Mouse (Mus musculus): Measurements from ENCODE around the gene Cyba.

Gene Cyba

GRCm38 (mm10) chr8:122452154-122452553, 19.4 kb upstream of the Cyba start:
- no peak for DNase-seq (ENCODE audit: low read depth in 2 of 2, low spot score in 2 of 2)

DNA sequence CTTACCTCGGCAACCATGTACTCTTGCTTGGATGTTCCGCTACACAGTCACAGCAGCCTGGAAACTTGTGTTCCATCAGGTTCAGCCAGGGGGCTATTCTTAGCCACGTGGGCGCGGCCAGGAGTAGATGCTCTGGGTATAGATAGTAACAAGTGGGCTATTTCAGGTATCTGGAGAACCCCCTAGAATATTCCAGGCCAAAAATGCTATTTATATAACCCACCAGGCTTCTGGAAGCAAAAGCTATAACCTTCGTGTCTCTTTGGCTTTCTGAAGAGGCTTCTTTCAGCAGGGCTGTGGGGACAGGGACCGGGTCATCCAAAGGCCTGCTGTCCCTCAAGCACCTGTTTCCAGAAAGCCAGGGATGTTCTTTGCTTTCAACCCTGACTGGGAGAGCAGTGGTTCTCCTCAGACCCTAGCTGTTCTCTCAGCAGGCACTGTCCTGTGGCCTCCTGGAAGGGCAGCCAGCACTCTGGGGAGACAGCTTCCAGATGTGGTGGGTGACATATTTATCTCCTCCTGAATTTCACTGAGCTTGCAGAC, 18.5 kb upstream of the Cyba start:
- no peak for DNase-seq (ENCODE audit: low read depth in 2 of 2, low spot score in 2 of 2)

- DNase-seq (ENCODE audit: low read depth in 2 of 2, low spot score in 2 of 2) = no peak
Observed at GRCm38 (mm10) chr8:122445203-122445602, 12.5 kb upstream of the Cyba start.

GRCm38 (mm10) chr8:122444058-122444748, 11.5 kb upstream of the Cyba start:
- peak in 1 of 2 experiments; percentile 26 for DNase-seq (ENCODE audit: low read depth in 2 of 2, low spot score in 2 of 2)

GRCm38 (mm10) chr8:122443262-122444006, 10.7 kb upstream of the Cyba start, which contains the start of gene Mvd:
Gene Mvd, minus strand, starts transcription at chr8:122443422.
- peak; percentile 96 for DNase-seq (ENCODE audit: low read depth in 2 of 2, low spot score in 2 of 2)

DNA sequence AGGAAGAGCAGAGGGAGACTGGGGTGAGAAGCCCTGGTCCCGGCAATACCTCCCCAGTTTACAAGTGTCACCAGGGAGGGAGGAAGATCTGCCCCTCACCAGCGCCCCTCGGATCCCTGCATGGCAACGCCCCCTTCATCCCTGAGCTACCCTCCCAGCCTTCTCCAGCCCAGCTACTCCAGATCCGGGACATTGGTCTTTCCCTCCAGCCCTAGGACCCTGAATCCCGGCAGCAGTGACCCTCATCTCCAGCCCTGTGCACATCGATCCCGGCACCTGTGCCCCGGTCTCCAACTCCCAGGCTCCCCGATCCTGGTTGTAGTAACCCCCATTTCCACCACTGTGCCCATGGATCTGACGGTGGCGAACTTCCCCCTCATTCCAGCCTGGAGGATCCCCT, 10.1 kb upstream of the Cyba start:
- no peak for DNase-seq (ENCODE audit: low read depth in 2 of 2, low spot score in 2 of 2)

DNA sequence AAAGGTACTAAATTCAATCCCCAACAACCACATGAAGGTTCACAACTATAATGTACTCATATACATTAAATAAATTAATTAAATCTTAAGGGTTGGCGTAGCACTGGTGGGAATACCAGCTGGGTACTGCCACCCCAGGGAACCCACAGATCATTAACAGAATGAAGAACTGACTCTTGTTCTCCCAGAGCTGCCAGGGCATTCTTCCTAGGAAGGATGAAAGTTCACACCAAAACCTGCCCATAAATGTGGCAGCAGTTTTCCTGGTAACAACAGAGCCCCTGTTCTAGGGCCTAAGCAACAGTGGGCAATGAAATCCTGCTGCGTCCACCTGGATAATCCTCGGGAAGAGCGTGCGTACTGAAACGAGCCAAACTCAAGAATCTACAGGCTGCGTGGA, 9.6 kb upstream of the Cyba start:
- DNase-seq (ENCODE audit: low read depth in 2 of 2, low spot score in 2 of 2) = no peak

DNA sequence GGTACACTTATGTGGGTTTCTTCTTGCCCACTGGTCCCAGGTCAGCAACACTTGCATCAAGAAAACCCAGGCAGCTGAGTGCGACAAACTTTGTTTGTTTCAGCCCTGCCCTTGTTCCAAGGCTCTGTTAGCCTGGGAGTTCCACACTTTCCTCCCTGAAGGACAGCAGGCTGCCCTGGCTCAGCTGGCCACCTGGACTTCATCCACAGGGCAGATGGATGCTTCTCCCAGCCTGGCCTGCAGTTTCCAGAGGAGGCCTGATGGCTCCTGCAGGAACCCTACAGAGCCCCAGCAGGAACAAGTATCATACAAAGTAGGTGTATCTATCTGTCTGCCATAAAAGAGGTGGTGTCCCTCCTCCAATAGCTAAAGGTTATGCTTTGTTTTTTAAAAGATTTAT, 8.6 kb upstream of the Cyba start:
- no peak for DNase-seq (ENCODE audit: low read depth in 2 of 2, low spot score in 2 of 2)

GRCm38 (mm10) chr8:122439336-122439735, 6.6 kb upstream of the Cyba start:
- no peak for DNase-seq (ENCODE audit: low read depth in 2 of 2, low spot score in 2 of 2)

GRCm38 (mm10) chr8:122437708-122438331, 5.1 kb upstream of the Cyba start:
- DNase-seq (ENCODE audit: low read depth in 2 of 2, low spot score in 2 of 2) = no peak

DNA sequence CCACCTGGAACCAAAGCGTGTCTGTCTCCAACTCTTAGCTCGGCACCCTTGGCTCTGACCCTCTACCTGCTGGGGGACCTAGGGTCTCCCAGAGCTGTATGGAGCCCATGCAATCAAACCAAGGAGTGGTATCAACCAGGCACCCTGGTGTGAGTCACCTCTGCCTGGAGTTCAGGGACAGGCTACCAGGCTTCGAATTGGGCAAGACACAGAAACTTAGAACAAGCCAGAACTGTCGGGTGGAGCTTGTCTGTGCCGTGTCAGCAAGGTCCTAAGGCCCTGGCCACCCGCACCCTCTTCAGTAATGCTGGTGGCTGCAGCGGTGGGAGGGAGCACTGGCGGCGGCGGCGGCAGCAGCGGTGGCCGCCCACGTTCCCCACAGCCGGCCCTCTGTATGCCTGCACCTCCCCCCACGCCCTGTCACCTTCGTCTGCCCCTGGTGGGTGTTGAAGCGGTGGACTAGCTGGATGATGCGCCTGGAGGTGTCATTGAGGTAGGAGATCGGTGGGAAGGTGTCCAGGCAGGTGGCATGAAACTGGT, 3.9 kb upstream of the Cyba start:
- DNase-seq (ENCODE audit: low read depth in 2 of 2, low spot score in 2 of 2) = no peak

DNA sequence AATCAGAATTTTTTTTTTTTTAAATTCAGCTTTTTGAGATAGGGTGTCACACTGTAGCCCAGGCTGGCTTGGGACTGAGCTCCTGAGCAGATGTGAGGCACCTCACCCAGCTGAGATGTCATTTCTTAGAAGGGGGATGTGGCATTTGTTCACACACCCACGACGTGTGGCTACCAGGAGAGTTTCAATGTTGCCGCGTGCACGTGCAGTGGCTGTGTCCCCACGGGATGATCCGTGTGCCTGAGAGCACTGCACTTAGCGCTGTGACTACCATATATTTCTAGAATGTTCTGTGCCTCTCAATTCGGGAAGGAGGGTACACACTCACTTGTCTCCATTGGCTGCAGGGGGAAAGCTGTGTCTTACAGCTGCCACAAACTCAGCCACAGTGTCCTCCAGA, 3.4 kb upstream of the Cyba start:
- no peak for DNase-seq (ENCODE audit: low read depth in 2 of 2, low spot score in 2 of 2)

- DNase-seq (ENCODE audit: low read depth in 2 of 2, low spot score in 2 of 2) = peak; percentile 25 to 34
Observed at GRCm38 (mm10) chr8:122435375-122435774, 2.6 kb upstream of the Cyba start.

DNA sequence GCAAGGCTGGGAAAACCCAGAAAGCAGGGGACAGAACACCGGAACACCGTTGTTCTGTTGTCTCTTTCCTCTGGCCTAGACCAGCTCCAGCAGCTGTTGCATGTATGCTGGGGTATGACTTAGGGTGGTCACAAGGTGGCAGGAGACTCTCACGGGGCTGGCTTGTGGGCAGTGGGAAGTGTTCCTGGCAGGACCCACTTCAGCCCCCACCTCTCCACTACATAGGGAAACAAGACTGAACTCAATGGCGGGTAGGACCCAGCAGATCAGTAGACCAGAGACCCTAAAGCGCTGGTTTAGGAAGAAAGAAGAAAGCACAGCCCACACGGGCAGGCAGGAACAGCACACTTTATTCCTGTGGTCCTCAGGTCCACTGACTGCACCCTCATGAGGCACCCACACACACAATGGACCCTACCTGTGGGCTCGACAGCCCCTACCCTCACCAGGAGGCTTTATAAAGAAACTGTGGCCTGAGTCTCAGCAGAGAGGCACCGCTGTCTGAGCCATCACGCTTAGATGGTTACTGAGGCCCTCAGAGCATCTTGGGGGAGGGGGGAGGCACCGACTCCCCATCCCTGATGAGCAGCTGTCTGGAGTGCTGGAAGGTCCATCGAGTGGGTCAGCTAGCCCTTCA, 657 bp upstream of the Cyba start:
- peak in 1 of 2 experiments; percentile 50 for DNase-seq (ENCODE audit: low read depth in 2 of 2, low spot score in 2 of 2)

- no peak for DNase-seq (ENCODE audit: low read depth in 2 of 2, low spot score in 2 of 2)
Observed at GRCm38 (mm10) chr8:122431694-122432442, 862 bp downstream of the Cyba start.

DNA sequence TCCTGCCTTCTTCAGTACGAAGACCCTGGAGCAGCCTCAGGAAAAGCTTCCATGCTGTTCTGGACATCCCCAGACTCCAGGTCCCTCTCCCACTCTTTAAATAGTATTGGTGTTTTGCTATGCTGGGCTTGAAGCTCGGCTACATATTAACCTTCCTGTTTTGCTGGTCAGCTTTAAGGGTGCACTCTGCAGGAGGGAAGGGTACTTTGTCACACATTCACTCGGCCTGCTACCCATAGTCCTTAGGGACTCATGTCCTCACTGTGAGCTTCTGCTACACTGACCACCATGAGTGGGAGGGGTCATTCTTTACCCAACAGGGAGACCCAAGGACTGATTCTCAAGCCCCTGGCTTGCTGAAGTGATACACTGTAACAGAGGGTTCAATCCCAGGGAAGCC, 2.1 kb downstream of the Cyba start:
- no peak for DNase-seq (ENCODE audit: low read depth in 2 of 2, low spot score in 2 of 2)

- no peak for DNase-seq (ENCODE audit: low read depth in 2 of 2, low spot score in 2 of 2)
Observed at GRCm38 (mm10) chr8:122430058-122430636, 2.6 kb downstream of the Cyba start.

DNA sequence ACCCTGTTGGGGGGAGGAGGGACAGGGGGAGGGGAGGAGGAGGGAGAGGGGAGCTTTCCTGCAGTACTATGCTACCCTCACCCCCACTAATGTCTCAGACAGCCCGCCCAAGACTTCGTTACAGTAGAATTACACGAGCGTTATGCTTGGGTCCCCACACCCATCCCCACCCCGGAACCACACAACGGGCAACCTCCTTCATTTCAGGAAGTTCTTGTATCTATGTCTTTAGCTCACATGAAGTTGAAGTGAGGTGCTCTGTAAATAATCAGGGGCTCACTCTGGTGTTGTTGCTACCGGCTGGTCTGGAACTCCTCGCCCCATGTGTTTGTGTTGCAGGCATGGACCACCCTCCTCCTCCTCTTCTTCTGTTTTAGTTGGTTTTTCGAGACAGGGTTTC, 4.6 kb downstream of the Cyba start:
- no peak for DNase-seq (ENCODE audit: low read depth in 2 of 2, low spot score in 2 of 2)

GRCm38 (mm10) chr8:122427607-122428006, 5.1 kb downstream of the Cyba start:
- DNase-seq (ENCODE audit: low read depth in 2 of 2, low spot score in 2 of 2) = no peak

- DNase-seq (ENCODE audit: low read depth in 2 of 2, low spot score in 2 of 2) = no peak
Observed at GRCm38 (mm10) chr8:122426145-122426544, 6.6 kb downstream of the Cyba start.
